Mouse (Mus musculus) embryo, embryonic 9.5 days (tissue): Measurements from ENCODE around the gene Csrnp3.

Experiments
- DNase-seq: peaks from one replicate; pipeline ENCODE4 v3.0.0-alpha.2; 2017; ENCODE audit errors: extremely low spot score

Gene Csrnp3

DNA sequence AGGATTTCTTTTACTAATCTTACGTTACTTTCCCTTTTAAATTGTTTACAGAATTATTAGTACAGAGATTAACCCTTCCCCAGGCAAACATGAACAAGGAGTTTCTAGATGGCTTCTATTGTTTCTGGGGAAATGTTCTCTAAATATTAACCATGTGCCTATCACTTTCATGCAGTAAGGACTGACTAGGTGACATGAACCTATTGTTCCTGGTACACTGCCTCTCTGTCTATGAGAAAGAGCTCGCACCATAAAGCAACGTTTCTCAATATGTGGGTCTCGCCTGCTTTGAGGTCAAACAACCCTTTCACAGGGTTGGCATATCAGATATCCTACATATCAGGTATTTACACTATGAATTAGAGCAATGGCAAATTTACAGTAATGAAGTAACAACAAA, 96.8 kb downstream of the Csrnp3 start:
- no peak for DNase-seq

DNA sequence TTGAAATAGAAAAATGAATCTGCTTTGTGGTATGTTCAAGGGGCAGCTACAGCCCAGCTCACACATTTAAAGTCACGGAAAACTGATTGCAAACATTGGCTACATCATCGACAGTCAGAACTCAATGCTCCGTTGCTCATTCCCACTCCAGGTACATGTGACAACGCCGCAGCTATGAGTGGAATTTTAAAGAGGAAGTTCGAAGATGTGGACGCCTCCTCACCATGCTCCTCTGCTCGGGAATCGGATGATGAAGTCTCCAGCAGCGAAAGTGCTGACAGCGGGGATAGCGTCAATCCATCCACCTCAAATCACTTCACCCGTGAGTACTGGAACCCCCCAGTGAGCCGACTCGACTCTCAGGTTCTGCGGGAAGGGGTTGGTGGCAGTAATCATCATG, 103.2 kb downstream of the Csrnp3 start:
- DNase-seq: no peak

DNA sequence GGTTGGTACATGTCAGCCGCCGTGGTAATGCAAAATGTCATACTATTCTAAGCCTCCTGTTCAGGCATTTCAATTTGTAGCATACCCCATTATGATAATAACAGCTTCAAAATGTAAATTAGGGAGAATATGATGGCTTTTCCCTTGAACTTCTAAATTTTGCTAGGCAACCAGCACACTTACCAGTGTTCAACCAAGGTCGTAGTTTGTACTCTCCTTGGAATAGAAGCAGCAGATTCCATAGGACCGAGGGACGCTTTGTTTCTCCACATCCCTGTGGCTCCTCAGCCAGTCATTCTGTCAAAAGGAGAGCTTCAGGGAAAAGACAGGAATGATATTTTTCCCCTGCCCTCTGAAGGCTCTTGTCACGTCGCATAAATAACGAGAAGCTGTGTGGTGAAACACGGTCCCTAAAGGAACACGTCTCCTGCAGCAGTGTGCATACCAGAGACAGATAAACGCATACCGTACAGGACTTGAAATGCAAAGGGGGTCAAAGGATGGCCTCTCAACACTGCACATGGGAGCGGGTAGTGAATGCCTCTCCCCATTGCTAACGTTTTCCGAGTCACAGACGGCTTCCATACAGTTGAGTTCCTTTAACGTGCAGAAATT, 108.3 kb downstream of the Csrnp3 start:
- DNase-seq: no peak

DNA sequence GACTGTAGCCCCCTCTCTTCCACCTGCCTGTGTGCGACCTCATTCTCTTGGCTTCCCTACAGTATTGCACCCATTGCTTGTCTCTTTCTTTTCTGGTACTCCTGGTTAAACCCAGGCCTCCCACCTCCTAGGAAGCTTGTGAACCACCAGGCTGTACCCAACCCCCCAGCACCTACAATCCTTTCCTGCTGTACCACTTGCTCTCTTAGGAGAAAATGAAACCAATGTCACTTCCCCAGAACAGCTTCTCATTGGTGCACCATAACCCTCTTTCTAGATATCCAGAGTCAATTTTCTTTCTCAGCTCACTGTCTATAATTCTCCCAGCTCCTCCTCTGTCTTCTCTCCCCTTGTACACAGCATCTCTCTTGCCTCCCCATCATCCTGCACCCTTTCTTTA, 110.2 kb downstream of the Csrnp3 start:
- DNase-seq: no peak

DNA sequence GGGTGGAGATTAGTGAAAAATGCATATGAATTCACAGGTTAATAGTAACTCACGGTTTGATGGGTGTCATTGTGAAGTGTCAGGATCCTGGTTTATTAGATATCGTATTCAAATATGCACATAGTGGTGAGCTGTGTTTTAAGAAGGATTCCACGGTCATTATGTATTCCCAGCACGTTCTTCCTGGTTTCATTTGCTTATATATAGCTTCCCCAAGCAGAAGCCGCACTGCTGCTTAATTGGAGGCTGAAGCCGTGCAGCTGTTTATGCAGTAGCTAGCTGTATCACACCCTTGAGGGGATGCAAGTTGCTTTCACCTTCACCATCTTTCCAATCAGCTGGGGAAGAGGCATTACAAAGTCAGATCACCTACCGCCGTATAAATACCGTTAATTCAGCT, 111.2 kb downstream of the Csrnp3 start:
- no peak for DNase-seq

DNA sequence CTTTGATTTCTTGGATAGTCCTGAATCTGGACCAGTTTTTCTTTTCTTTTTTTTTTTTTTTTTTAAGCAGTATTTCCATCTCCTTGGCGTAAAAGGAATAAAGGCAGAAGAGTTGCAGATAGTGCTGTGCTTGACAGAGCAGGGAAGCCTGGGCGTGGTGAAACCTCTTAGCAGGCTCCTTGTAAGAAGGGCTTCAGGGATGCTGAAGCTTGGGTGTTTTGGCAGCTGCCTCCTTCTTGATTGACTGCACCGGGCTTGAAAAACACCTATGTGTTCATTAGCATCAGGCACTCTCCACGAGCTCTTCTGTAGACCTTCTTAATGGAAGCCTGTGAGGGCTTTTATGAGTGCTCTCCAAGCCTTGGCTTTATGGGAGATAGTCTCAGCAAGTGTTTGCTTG, 117.9 kb downstream of the Csrnp3 start:
- DNase-seq: no peak

DNA sequence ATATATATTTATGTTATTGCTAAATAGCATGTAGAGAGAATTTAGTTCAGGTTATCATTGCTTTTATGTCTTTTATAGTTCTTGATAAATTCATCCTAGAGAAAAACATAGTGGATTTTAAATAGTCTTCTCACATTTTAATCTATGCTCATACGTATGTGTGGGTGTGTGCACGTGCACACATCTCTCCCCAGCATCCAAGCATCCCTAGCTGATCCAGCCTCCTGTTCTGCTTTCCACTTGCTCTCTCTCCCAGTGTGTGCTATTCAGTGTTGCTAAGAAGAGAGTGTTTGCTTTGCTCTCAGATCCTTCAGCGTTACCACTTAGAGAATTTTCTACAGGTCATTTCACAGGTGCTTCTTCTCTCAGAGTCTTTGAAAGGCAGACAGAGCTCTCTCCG, 123.2 kb downstream of the Csrnp3 start:
- DNase-seq: no peak

DNA sequence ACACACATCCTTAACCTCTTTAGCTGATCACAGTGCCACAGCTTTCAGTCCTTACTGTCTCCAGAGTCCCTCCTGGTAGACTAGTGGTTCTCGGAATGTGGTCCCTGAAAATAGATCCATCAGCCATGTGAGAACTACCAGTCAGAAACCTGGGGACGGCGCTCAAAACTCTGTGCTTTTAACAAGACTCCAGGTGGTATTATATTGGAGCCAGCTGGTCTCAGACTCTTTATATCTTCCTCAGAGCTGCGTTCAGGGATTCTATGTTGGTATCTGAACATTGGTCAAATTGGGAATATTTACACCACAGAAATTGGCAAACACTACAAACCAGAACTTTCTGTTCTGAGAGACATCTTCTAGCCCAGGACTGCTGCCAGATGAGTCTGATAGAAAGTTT, 128.3 kb downstream of the Csrnp3 start:
- DNase-seq: no peak

DNA sequence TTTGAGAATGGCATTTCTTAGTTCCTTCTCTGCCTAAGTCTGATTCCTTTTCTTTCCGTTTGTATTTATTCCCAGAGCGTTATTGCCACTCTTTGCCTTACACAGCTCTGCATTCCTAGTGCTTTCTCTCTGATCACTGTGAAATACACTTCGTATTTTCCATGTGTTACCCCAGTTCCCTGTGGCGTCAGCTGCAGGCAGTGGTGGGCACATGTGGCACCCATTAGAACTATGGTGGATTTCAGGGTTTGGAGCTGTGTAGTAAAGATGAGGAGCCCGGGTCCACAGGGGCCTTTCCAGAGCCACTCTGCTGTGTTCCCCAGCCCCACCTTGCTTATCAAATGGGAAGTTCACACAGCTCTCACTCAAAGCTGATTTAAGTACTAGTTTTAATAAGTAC, 129.8 kb downstream of the Csrnp3 start:
- no peak for DNase-seq

DNA sequence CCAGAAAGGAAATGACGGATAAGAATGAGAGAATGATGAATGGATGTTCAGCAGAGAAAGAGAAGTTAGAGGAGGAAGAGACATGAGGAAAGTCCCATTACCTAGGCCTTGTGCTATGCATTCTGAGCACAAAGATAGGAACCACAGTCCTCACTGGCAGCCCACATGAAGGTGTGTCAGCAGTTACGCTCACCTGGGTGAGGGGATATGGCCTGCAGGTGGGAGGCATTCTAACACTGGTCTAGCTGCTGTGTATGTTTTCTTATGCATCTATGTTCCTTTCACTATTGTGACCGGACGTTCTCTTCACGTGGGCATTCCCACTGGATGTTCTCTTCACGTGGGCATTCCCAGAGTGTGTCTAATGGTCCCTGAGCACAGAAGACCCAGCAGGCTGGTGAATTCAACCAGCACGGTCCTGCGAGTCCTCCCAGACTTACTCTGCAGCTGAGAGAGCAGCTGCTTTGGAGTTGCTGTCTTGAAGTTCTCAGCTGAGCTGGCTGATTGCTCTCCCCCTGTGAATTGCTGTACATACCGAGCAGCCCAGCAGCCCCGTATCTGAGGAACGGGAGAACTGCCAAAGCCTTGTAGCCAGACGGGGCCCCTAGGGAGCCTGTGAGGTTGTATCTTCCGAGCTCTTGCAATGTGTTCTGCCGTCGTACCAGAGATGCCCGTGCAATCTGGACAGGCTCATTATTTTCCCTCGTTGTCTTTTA, 133.9 kb downstream of the Csrnp3 start:
- DNase-seq: no peak

DNA sequence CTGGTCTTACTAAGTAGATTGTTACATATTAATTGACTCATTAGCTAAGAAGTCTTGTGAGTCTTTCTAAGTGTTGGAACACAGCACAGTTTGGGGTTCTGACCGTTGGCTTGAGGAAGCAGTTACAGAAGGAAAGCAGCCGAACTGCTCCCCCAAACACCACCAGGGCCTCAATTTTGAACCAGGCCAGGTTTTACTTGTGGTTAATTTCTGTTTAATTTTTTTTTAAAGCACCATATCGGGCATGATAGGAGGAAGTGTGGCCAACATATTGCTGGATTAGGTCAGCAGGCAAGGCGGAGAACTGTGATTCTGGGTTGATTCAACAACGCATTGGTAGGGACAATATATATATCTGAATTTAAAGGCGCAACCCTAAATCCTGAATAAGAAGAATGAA, 135.9 kb downstream of the Csrnp3 start:
- DNase-seq: no peak

DNA sequence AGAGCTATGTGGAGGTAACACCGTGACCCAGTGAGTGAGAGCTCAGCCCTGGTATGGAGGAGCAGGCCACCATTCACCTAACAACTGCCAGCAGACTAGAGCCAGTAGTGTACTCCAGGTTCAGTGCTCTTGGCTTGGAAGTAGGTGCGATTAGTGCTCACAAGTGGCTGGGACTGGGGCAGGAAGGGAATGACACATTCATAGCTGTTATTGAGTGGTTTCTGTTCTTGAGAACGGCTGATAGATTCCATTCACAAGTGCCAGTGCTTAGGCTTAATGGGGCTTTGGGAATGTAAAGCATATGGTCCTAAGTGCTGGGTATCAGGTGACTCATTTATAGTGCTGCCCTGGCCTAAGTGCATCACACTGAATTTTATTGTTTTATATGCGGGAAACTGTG, 136.4 kb downstream of the Csrnp3 start:
- no peak for DNase-seq

DNA sequence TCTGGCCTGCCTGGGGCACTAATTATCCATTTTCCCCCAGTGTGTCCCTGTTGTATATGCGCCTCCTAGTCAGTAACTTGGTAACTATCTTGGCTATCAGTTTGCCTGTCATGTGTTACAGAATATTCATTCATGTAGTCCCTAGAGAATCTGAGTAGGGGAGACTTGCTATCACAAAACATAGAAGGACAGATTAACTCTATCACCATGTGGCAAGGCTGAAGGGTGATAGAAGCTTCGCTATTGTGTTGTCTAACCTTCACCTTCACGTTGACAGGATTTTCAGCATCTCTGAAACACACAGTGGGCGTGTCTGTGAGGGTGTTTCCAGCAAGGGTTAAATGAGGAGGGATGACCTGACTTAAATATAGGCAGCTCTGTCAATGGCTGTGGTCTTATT, 140.1 kb downstream of the Csrnp3 start:
- no peak for DNase-seq

DNA sequence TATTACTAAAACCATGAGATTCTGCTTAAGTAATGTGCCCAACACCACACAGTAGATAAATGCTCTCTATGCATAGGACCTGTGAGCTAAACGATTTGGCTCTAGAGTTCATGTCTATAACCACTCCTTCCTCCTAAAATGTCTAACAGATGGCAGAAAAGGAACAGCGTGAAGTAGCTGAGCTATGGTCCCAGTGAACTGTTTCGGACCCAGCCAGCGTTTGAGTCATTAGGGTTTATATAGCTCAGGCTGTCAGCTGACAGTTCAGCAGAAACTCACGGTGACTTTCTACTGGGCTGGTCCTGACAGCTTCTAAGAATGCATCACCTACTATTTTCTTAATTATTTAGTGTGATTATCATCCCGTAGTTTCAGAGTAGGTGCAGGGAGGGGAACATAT, 141.5 kb downstream of the Csrnp3 start:
- no peak for DNase-seq

DNA sequence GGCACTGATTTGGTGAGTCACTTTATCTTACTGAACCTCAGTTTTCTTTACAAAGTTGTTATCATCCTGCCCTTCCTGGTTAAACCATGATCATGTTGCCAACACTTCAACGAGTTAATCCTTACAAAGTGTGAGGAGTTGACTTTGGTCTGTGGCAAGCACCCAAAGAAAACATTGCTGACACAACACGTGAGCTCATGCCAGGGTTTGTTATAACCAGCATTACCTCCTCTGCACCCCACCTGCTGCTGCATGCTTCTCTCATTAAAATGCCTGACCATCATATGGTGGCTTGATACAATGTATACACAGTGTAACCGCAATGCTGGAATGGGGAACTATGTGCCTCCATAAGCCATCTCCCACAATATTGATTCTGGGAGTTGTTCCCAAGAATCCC, 142.0 kb downstream of the Csrnp3 start:
- DNase-seq: no peak

DNA sequence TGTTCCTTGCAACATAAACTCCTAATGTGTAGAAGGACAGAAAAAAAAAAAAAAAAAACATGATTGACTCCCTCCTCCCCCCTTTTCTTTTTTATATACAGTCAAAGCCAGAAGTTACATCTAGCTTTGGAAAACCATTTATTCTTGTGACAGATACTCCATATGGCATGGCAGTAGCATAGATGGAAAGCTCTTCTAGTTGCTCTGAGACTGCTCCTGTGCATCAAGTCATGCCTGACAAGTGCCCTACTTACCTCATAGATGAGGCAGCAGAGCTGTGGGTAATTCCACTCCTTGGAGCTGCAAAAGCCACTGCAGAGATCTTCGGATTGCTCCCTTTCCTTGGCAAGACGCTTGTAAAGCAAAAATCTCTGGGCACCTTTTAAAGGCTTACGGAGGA, 143.2 kb downstream of the Csrnp3 start:
- DNase-seq: no peak

DNA sequence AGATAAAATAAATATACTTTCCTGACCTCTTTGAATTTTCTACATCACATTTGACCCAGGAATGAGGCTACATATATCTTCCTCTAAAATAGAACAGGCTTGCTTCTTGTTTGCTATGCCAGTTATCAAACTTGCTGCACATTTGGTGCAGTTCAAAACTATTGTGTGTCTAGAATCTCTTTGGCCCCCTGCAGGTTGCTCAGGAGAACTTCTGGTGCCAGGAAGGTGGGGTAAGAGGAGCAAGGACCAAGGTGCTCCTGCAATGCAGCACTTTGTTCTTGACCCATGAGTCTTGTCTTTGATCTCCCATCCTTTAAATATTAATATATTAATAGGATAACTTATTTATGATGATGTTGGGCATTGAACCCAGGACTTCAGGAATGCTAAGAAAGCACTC, 144.5 kb downstream of the Csrnp3 start:
- DNase-seq: no peak

DNA sequence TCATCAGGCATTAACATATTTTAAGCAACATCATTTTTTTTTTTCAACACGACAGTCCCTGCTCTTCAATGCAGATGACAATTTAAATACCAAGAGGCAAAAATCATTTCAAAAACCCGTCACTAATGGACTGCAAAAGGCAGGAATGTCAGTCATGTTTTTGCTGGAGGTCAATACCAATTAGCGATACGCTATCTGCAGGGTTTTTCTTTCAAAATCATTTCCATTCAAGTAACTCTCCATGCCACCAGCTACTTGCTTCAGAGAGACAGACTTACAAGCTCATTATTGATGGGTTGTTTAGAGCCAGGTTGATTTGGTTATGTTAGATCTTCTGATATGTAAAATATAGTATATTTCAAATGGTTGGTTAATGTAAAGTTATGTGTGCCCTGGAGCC, 145.2 kb downstream of the Csrnp3 start:
- DNase-seq: no peak

DNA sequence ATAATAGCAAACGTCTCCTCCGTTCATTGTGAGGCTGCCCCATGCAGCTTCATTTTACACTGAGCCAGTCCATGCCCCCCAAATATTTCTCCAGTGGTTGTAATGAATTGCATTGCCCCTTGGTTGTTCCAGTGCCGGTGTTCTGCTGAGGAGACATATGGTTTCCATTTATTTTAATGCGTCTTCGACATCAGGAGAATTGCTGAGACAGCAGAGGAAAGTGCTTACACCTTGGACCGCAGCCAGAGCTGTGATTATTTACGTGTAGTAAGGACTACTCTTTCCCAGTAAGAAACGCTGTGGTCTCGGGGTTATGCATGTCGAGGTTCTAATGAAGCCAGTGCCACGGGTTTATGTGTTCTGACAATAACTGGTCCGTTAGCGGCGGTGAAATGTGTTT, 147.8 kb downstream of the Csrnp3 start:
- DNase-seq: no peak

DNA sequence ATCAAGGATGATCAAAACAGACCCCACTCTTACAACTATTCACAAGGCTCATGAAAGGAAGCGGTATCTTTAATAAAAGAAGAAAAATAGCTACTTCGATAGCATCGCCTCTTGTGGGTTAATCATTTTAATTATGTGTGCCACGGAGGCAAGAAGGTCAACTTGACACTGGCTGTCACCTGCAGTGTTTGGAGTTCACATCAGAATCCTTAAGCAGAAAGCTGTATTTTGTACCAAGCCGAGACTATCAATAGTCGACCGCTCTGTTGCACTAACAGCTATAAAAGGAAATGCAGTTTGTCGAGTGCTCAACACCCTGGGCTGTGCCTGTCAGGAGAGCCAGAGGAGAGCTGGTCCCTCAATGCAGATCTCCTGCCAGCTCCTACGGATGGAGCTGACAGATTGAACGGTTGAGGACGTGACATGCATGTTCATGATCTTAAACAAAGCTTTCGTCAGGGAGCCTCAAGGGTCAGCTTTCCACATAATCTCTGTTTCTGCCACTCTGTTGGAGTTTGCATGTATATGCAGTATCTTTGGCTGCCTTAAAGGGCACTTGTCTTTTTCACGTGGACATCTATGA, 149.4 kb downstream of the Csrnp3 start:
- no peak for DNase-seq

DNA sequence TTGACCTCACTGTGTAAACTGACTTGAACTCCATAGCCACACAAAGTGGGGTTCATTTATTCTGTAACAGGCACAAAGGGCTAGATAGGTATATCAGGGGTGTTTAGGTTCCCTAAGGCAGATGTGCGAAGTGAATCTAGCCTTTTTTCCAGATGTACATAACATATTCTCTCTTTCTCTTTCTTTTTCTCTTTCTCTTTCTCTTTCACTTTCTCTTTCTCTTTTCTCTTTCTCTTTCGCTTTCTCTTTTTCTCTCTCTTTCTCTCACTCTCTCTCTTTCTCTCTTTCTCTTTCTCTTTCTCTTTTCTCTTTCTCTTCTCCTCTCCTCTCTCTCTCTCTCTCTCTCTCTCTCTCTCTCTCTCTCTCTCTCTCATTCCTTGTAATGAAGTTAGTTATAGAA, 153.2 kb downstream of the Csrnp3 start:
- DNase-seq: no peak

DNA sequence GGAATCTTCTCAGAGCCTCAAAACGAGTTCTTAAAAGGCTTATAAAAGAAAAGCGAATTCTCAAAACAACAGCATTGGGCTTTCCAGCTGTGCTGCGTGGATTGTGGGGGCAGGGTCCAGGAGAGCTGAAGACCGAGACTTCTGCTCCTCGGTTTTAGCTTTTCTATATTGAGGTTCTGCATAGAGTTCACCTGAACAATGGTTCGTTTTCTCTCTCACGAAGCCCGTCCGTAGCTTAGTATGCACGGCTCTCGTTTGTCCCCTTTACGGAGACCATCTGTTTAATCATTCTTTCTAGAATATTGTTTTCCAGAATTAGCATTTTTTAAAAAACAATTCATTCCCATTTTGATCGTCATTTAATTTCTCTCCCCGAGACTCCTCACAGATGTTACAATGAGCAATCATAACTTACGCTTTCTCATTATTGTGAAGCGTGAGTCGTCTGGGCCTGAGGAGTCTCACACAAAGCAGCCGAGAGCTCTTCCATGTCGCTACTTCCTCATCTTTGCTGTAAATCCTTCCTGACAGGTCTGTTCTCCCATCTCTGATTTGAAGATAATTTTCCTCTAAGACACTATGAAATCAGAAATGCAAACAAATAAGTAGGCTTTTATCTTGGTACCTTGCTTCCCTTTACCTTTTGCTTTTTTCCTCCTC, 163.6 kb downstream of the Csrnp3 start:
- no peak for DNase-seq

DNA sequence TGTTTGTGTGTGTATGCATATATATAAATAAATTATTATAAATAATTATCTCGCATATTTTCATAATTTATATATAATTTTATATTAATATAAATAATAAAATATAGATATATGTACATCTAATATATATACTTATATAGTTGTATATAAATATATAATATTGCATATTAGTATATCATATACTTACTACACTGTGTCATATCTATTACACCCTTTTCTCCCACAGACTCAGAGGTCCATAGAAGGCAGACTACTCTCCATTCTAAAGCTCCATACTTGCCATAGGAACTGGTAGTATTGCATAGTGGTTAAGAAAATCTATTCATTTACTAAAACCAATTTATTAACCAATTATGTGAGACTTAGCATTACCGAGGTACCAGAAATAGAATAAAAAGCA, 164.1 kb downstream of the Csrnp3 start:
- no peak for DNase-seq
